Mouse (Mus musculus) bone marrow, adult 2 months (tissue): Measurements from ENCODE around the gene Dnase1l2.

Experiments used
- CTCF ChIP-seq: fragments of 200-500 bp; IDR thresholded peaks from 2 replicates; pipeline ENCODE4 v1.5.1; 2011; ENCODE audit warnings: low read length, control low read depth; ENCODE audit not compliant: control insufficient read depth, insufficient read depth
- POLR2A ChIP-seq: fragments of 200-500 bp; IDR thresholded peaks from 2 replicates; pipeline ENCODE4 v1.6.1; 2011; ENCODE audit warnings: low read depth, mild to moderate bottlenecking, control low read depth, low read length, borderline replicate concordance; ENCODE audit not compliant: control insufficient read depth

GRCm38 (mm10) chr17:24490399-24490798 is 47.5 kb upstream of the Dnase1l2 start:
- no peak for TF ChIP-seq CTCF
- no peak for TF ChIP-seq POLR2A
